Mouse (Mus musculus): ENCODE measurements around the gene Sult1c2. TPM values are rescaled to one million over a fixed set of nuclear protein-coding genes. Genes with fewer than 3 reads are reported as not detected.
"Not testable (repeated sequence)": the region's sequence is repeated elsewhere in the genome, so short reads cannot be mapped to it uniquely, and the experiment has no call there.

The Sult1c2 gene
- polyA plus RNA-seq, 1 experiment from 2014 or later: not detected

DNA sequence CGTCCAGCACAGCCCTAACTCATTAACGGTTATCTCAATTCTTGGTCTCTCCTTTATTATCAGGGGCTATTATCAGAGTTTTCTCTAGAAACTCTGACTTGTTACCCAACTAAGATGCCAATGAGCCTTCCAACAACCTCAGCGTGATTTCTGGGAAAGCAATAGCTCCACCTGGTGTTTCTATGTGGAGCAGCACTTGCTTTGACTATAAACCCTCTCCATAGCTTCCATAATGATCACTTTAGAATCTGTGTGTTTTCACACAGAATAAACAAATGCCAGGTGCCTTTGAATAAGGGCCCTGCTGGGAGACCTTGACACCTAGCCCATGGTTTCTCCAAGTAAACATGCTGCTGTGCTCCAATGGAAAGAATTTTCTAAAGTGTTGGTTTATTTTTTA, 12.8 kb downstream of the Sult1c2 start:
- no peaks in the 10 kb centered on the region for H3K9me3 ChIP-seq (replicated peaks; ENCODE audit: control insufficient read depth, low read length)
- H3K4me1 ChIP-seq (ENCODE audit: control insufficient read depth, low read depth, low read length): no peaks in the 10 kb centered on the region
- H3K4me2 ChIP-seq (ENCODE audit: low read depth, low read length): no peak overlapping the region
- H3K36me3 ChIP-seq (ENCODE audit: control insufficient read depth, insufficient read depth): no peaks in the 10 kb centered on the region
- H3K27me3 ChIP-seq (ENCODE audit: control insufficient read depth, insufficient read depth, low read depth, low read length): no peaks in the 10 kb centered on the region
- H3K9ac ChIP-seq (ENCODE audit: low read depth, low read length): no peak overlapping the region
- 52% methylated on average over 3 of the region's 3 CpGs for WGBS (ENCODE audit: insufficient replicate concordance)
- H3K4me3 ChIP-seq (ENCODE audit: low read depth, low read length): no peak overlapping the region
- no peak overlapping the region for H3K27ac ChIP-seq (ENCODE audit: low read length)
- no peak for ATAC-seq (ENCODE audit: low read depth)

DNA sequence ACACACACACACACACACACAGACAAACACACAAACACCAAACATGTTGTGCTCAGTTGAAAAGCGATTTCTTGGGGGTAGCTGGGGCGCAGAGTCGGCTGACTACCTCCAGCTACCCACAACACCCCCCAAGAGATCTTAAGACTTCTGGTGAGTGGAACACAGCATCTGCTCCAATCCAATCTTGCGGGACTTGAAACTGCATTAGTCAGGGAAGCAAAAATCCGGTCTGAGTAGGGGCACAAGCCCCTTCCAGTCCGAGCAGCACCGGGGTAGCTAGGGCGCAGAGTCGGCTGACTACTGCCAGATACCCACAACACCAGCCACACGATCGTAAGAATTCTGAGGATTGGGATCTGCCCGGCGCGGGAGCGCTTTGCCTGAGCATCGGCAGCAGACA, 42.2 kb downstream of the Sult1c2 start:
- not testable (repeated sequence) for H3K4me3 ChIP-seq (ENCODE audit: low read depth, low read length); H3K9me3 ChIP-seq (replicated peaks; ENCODE audit: control insufficient read depth, low read length); H3K4me1 ChIP-seq (ENCODE audit: control insufficient read depth, low read depth, low read length); H3K27me3 ChIP-seq (ENCODE audit: control insufficient read depth, insufficient read depth, low read depth, low read length); H3K36me3 ChIP-seq (ENCODE audit: control insufficient read depth, insufficient read depth); H3K4me2 ChIP-seq (ENCODE audit: low read depth, low read length); ATAC-seq (ENCODE audit: low read depth); H3K27ac ChIP-seq (ENCODE audit: low read length); H3K9ac ChIP-seq (ENCODE audit: low read depth, low read length)
- 68% methylated on average over 16 of the region's 16 CpGs for WGBS (ENCODE audit: insufficient replicate concordance)

DNA sequence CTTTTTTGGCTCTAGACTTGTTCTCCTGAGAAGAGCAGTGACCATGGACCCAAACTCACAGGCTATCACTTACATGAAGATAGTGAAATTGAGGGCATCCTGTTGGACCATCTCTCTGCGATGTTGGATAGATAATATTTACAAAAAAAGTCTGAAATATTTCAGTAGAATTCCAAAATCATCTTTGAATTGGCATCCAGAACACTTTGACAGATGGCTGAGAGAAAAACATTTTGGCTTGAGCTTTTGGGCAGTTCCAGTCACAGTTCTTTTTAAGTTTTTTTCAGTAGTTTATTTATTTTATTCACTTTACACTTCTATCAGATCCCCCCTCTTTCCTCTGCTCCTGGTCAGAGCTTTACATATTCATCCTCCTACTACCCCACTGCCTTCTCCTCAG, 62.8 kb downstream of the Sult1c2 start:
- Histone ChIP-seq H3K4me1 (ENCODE audit: control insufficient read depth, low read depth, low read length) (no peaks in the 10 kb centered on the region), H3K27me3 (ENCODE audit: control insufficient read depth, insufficient read depth, low read depth, low read length) (no peaks in the 10 kb centered on the region), H3K4me2 (ENCODE audit: low read depth, low read length) (no peak overlapping the region), H3K9me3 (replicated peaks; ENCODE audit: control insufficient read depth, low read length) (no peaks in the 10 kb centered on the region), H3K36me3 (ENCODE audit: control insufficient read depth, insufficient read depth) (no peaks in the 10 kb centered on the region), H3K27ac (ENCODE audit: low read length) (no peak overlapping the region), H3K4me3 (ENCODE audit: low read depth, low read length) (no peak overlapping the region), H3K9ac (ENCODE audit: low read depth, low read length) (no peak overlapping the region)
- 57% methylated on average over 1 of the region's 1 CpGs for WGBS (ENCODE audit: insufficient replicate concordance)
- no peak for ATAC-seq (ENCODE audit: low read depth)

Other genes with a start within 250 kb of the Sult1c2 start
- gene Sgo1, start 157.0 kb downstream of the Sult1c2 start, polyA plus RNA-seq (2015; fragmentation: Nextera tagmentation; extraction: Ambion mirVana): 28.9 and 36.6 TPM in 2 replicates
- gene Sult1c1, start 144.3 kb upstream of the Sult1c2 start, polyA plus RNA-seq (2015; fragmentation: Nextera tagmentation; extraction: Ambion mirVana): not detected in 2 replicates